Mouse (Mus musculus): ENCODE results near the gene Rxfp3.

DNA sequence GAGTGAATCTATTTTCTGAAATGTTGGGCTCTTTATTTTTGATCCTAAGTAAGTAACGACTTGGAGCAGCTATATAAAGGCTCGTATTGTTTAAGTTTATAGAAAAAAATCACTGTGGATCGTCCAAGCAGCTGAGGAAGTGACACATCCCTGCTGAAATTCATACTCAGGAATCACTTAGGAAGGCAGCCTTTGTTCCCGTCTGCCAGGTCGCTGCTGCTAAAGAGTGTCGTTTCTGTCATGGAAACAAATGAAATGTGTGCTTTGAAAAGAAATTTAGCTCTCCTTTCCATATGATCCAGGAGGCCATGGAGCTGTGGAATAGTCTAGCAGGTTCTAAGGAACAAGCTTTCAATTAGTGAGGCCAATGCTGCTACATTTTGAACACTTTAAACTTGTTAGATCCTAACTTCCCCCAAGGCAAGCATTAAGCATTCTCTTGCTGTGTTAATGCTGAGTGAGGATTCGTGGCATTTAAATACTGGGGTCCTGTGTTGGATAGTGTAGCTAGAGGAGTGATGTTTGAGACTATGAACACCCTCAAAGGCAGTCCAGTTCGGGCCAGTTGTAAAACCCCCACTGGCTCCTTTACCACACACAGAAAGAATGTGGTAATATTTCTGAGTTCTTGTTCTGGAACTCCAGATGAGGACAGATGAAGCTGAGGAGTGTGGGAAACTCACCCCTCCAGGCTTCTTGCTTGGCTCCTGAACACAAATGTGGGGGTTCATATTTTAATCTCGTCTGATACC, 46.6 kb upstream of the Rxfp3 start:
- TF ChIP-seq CTCF (conservative IDR thresholded peaks at IDR 0.05; ENCODE audit: insufficient read depth, insufficient read length, low read depth, low read length) (no peak), POLR2A (IDR thresholded peaks at IDR 0.05; ENCODE audit: low read depth, low read length) (no peak)
